Mouse (Mus musculus): ENCODE data around the gene Pdxk. TPM values are rescaled to one million over a fixed set of nuclear protein-coding genes. Genes with fewer than 3 reads are reported as not detected.

Pdxk gene
- total RNA-seq, 1 experiment: 10.3 TPM

GRCm38 (mm10) chr10:78462945-78463768 is 1.6 kb downstream of the Pdxk start:
- H3K27ac ChIP-seq (ENCODE audit: insufficient read depth, low read depth, low read length, poor library complexity, severe bottlenecking): no peak overlapping the region
- in situ Hi-C loops (cut with MboI; ENCODE audit: low sequenced_read_pairs in 2 of 2, unreplicated experiment in 2 of 2): no loop called here
- no peak overlapping the region for H3K4me3 ChIP-seq (ENCODE audit: insufficient read depth in 1 of 2, low read depth in 1 of 2, low read length in 2 of 2, poor library complexity in 1 of 2, severe bottlenecking in 1 of 2)
- peaks cover 3 to 17% of the 10 kb centered on the region in 2 experiments; a peak in 1 of 4 replicates for H3K4me1 ChIP-seq (ENCODE audit: control insufficient read depth in 2 of 2, insufficient read depth in 2 of 2, low read length in 2 of 2, poor library complexity in 1 of 2)
- no peaks in the 10 kb centered on the region for H3K36me3 ChIP-seq (ENCODE audit: control insufficient read depth, insufficient read depth, low read length, poor library complexity, severe bottlenecking)
- no peak overlapping the region for H3K9ac ChIP-seq (ENCODE audit: insufficient read depth, low read depth, low read length, poor library complexity, severe bottlenecking)
- TF ChIP-seq ZNF384 (IDR thresholded peaks at IDR 0.05; ENCODE audit: low read depth, low read length) (no peak), MAFK (IDR thresholded peaks at IDR 0.05; ENCODE audit: insufficient read depth, low read depth, low read length) (no peak), ZC3H11A (IDR thresholded peaks at IDR 0.05; ENCODE audit: borderline replicate concordance, low read depth, low read length) (no peak), CHD2 (IDR thresholded peaks at IDR 0.05; ENCODE audit: low read depth, low read length) (no peak), HCFC1 (IDR thresholded peaks at IDR 0.05; ENCODE audit: borderline replicate concordance, insufficient read depth, low read length) (no peak)
- H3K9me3 ChIP-seq (ENCODE audit: control insufficient read depth, insufficient read depth, low read depth, low read length): no peaks in the 10 kb centered on the region
- no peak for DNase-seq (ENCODE audit: low read depth, low spot score)

DNA sequence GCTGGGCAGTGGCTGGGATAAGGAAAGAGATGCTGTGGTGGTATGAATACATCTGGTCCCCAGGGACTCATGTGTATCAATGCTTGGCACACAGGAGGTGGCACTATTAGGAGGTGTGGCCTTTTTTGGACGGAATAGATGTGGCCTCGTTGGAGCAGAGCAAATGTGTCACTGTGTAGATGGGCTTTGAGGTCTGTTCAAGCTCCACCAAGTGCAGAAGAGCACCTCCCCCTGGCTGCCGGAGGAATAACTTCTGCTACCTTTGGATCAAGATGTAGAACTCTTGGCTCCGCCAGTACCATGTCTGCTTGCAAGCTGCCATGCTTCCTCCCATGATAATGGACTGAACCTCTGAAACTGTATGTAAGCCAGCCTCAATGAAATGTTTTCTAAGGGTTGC is 3.0 kb downstream of the Pdxk start:
- H3K9me3 ChIP-seq (ENCODE audit: control insufficient read depth, insufficient read depth, low read depth, low read length): no peaks in the 10 kb centered on the region
- H3K4me3 ChIP-seq (ENCODE audit: insufficient read depth in 1 of 2, low read depth in 1 of 2, low read length in 2 of 2, poor library complexity in 1 of 2, severe bottlenecking in 1 of 2): no peak overlapping the region
- DNase-seq (ENCODE audit: low read depth, low spot score): no peak
- in situ Hi-C loops (cut with MboI; ENCODE audit: low sequenced_read_pairs in 2 of 2, unreplicated experiment in 2 of 2): no loop called here
- peaks cover 3 to 15% of the 10 kb centered on the region in 2 experiments; a peak in 1 of 4 replicates for H3K4me1 ChIP-seq (ENCODE audit: control insufficient read depth in 2 of 2, insufficient read depth in 2 of 2, low read length in 2 of 2, poor library complexity in 1 of 2)
- no peak overlapping the region for H3K27ac ChIP-seq (ENCODE audit: insufficient read depth, low read depth, low read length, poor library complexity, severe bottlenecking)
- TF ChIP-seq ZNF384 (IDR thresholded peaks at IDR 0.05; ENCODE audit: low read depth, low read length) (no peak), ZC3H11A (IDR thresholded peaks at IDR 0.05; ENCODE audit: borderline replicate concordance, low read depth, low read length) (no peak), CHD2 (IDR thresholded peaks at IDR 0.05; ENCODE audit: low read depth, low read length) (no peak), HCFC1 (IDR thresholded peaks at IDR 0.05; ENCODE audit: borderline replicate concordance, insufficient read depth, low read length) (no peak), MAFK (IDR thresholded peaks at IDR 0.05; ENCODE audit: insufficient read depth, low read depth, low read length) (no peak)
- no peaks in the 10 kb centered on the region for H3K36me3 ChIP-seq (ENCODE audit: control insufficient read depth, insufficient read depth, low read length, poor library complexity, severe bottlenecking)
- H3K9ac ChIP-seq (ENCODE audit: insufficient read depth, low read depth, low read length, poor library complexity, severe bottlenecking): no peak overlapping the region

DNA sequence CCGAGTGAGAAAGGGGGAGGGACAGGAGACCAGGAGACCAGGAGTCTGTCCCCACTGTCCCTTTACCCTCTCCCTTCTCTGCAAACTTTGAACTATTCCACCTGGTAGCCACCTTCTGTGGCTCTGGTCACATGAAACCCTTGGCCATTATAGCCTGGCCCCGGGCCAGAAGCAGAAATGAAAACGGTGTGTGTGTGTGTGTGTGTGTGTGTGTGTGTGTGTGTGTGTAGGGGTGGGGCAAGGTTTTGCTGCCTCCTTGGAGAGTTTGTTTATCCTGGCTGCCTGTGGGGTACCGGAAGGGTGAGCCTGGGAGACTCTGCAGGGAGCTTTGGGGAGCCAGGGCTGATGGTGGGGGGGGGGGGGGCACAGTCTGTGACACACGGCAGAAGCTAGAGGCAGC is 4.3 kb downstream of the Pdxk start:
- Histone ChIP-seq H3K36me3 (ENCODE audit: control insufficient read depth, insufficient read depth, low read length, poor library complexity, severe bottlenecking) (peaks cover 3% of the 10 kb centered on the region; the same call in 1 of the 2 replicates), H3K4me3 (ENCODE audit: insufficient read depth in 1 of 2, low read depth in 1 of 2, low read length in 2 of 2, poor library complexity in 1 of 2, severe bottlenecking in 1 of 2) (no peak overlapping the region), H3K9ac (ENCODE audit: insufficient read depth, low read depth, low read length, poor library complexity, severe bottlenecking) (no peak overlapping the region), H3K4me1 (ENCODE audit: control insufficient read depth in 2 of 2, insufficient read depth in 2 of 2, low read length in 2 of 2, poor library complexity in 1 of 2) (peaks cover 3 to 15% of the 10 kb centered on the region in 2 experiments; a peak in 1 of 4 replicates), H3K9me3 (ENCODE audit: control insufficient read depth, insufficient read depth, low read depth, low read length) (no peaks in the 10 kb centered on the region), H3K27ac (ENCODE audit: insufficient read depth, low read depth, low read length, poor library complexity, severe bottlenecking) (no peak overlapping the region)
- in situ Hi-C loops (cut with MboI; ENCODE audit: low sequenced_read_pairs in 2 of 2, unreplicated experiment in 2 of 2): no loop called here
- DNase-seq (ENCODE audit: low read depth, low spot score): no peak
- no peak for TF ChIP-seq CHD2 (IDR thresholded peaks at IDR 0.05; ENCODE audit: low read depth, low read length)
- no peak for TF ChIP-seq ZC3H11A (IDR thresholded peaks at IDR 0.05; ENCODE audit: borderline replicate concordance, low read depth, low read length)
- no peak for TF ChIP-seq MAFK (IDR thresholded peaks at IDR 0.05; ENCODE audit: insufficient read depth, low read depth, low read length)
- TF ChIP-seq HCFC1 (IDR thresholded peaks at IDR 0.05; ENCODE audit: borderline replicate concordance, insufficient read depth, low read length): no peak
- TF ChIP-seq ZNF384 (IDR thresholded peaks at IDR 0.05; ENCODE audit: low read depth, low read length): no peak

DNA sequence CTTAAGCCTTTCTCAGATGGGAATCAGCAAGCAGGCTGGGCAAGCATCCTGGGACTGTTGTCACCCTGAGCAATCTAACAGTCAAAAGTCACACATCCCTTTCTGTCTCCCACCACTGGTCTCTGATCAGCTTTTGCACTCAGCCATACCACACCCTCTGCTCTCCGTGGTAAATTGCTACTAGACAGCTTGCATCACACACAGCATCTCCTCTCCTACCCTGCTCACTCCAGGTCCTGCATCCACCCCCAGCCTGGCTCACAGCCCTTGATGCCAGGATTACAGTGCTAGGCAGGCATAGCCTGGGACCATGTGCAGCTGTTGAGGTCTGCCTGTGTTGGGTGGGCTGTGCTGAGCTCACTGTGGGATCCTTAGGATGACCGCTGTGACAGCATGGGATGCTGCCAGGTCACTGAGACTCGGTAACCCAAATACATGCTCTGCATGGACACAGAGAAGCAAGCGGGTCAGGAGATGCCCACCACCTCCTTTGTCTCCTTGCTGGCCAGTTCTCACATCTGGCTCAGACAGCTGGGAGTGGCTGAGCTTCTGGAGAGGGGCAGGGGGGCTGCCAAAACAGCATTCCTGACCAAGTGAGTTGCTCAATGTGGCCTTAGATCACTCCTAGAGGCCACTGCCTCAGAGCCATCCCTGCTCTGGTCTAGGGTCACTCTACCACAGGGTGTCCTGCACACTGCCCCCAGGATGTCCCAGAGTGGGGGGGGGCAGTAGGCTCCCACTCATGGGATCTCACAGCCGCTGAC is 6.2 kb downstream of the Pdxk start:
- DNase-seq (ENCODE audit: low read depth, low spot score): no peak
- H3K36me3 ChIP-seq (ENCODE audit: control insufficient read depth, insufficient read depth, low read length, poor library complexity, severe bottlenecking): peaks cover 3% of the 10 kb centered on the region; the same call in 1 of the 2 replicates
- H3K9me3 ChIP-seq (ENCODE audit: control insufficient read depth, insufficient read depth, low read depth, low read length): no peaks in the 10 kb centered on the region
- H3K27ac ChIP-seq (ENCODE audit: insufficient read depth, low read depth, low read length, poor library complexity, severe bottlenecking): no peak overlapping the region
- H3K4me3 ChIP-seq (ENCODE audit: insufficient read depth in 1 of 2, low read depth in 1 of 2, low read length in 2 of 2, poor library complexity in 1 of 2, severe bottlenecking in 1 of 2): no peak overlapping the region
- in situ Hi-C loops (cut with MboI; ENCODE audit: low sequenced_read_pairs in 2 of 2, unreplicated experiment in 2 of 2): no loop called here
- H3K9ac ChIP-seq (ENCODE audit: insufficient read depth, low read depth, low read length, poor library complexity, severe bottlenecking): no peak overlapping the region
- H3K4me1 ChIP-seq (ENCODE audit: control insufficient read depth in 2 of 2, insufficient read depth in 2 of 2, low read length in 2 of 2, poor library complexity in 1 of 2): peaks cover 3 to 7% of the 10 kb centered on the region in 2 experiments; a peak in 1 of 4 replicates
- no peak for TF ChIP-seq ZC3H11A (IDR thresholded peaks at IDR 0.05; ENCODE audit: borderline replicate concordance, low read depth, low read length)
- no peak for TF ChIP-seq MAFK (IDR thresholded peaks at IDR 0.05; ENCODE audit: insufficient read depth, low read depth, low read length)
